Mouse (Mus musculus): ENCODE data around the gene Gm21541. TPM values are rescaled to one million over a fixed set of nuclear protein-coding genes. Genes with fewer than 3 reads are reported as not detected.

The Gm21541 gene
- polyA plus RNA-seq (2017; shearing (Covaris generic)), result not detected

GRCm38 (mm10) chr4:41903310-41903709, at the start of gene Gm21541:
TSS of gene Gm21541 (plus strand) at chr4:41903610.

DNA sequence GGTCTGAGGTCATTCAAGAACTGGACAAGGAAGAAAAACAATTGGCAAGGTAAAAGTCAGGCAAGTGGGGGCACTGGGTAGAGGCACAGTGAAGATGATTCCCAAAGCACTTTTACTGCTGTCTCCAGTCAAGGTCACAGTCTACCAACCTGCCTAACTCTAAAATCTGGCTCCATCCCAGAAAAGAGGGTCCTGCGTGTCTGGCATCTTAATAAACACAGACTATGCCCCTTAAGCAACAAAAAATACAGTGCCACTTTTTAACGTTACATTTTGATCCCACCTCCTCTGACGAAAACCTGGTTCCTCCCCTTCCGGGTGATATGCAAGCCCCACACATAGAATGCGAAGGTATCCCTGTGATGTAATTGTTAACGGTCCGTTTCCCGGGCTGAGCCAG, 37.9 kb downstream of the Gm21541 start, which contains the start of gene Gm20878:
TSS of gene Gm20878 (plus strand) at position 301 of the 400 bp plus-strand sequence.

Other genes starting within 250 kb of the Gm21541 start
- gene Cntfr, start 206.5 kb upstream of the Gm21541 start, polyA plus RNA-seq (2017; shearing (Covaris generic)), result not detected
- 8.7 TPM for gene Il11ra1, start 203.6 kb upstream of the Gm21541 start, polyA plus RNA-seq (2017; shearing (Covaris generic))
- gene Rpp25l, start 190.1 kb upstream of the Gm21541 start, polyA plus RNA-seq (2017; shearing (Covaris generic)), result 54.4 TPM
- 142 TPM for gene Dctn3, start 180.4 kb upstream of the Gm21541 start, polyA plus RNA-seq (2017; shearing (Covaris generic))
- not detected for gene Arid3c, start 172.5 kb upstream of the Gm21541 start, polyA plus RNA-seq (2017; shearing (Covaris generic))
- gene Galt, start 148.4 kb upstream of the Gm21541 start, polyA plus RNA-seq (2017; shearing (Covaris generic)), result 70.8 TPM
- gene Sigmar1, start 147.5 kb upstream of the Gm21541 start, polyA plus RNA-seq (2017; shearing (Covaris generic)), result 37.0 TPM
- 7.5 TPM for gene Ccl27a, start 129.4 kb upstream of the Gm21541 start, polyA plus RNA-seq (2017; shearing (Covaris generic))
- gene Gm20878, start 38.0 kb downstream of the Gm21541 start, polyA plus RNA-seq (2017; shearing (Covaris generic)), result 1.4 TPM
- not detected for gene Fam205a4, start 62.4 kb downstream of the Gm21541 start, polyA plus RNA-seq (2017; shearing (Covaris generic))
- gene Gm21093, start 131.1 kb downstream of the Gm21541 start, polyA plus RNA-seq (2017; shearing (Covaris generic)), result not detected
- not detected for gene Gm3893, start 187.6 kb downstream of the Gm21541 start, polyA plus RNA-seq (2017; shearing (Covaris generic))
- not detected for gene Gm13304, start 211.2 kb downstream of the Gm21541 start, polyA plus RNA-seq (2017; shearing (Covaris generic))
- not detected for gene Gm13306, start 249.8 kb downstream of the Gm21541 start, polyA plus RNA-seq (2017; shearing (Covaris generic))

Measured in activated CD4-positive, CD25-positive, alpha-beta regulatory T cell, adult 9 weeks (primary cell).